Mouse (Mus musculus): ENCODE results near the gene Gm20388. TPM values are rescaled to one million over a fixed set of nuclear protein-coding genes. Genes with fewer than 3 reads are reported as not detected.

Gm20388 gene
- total and polyA plus RNA-seq, 2 experiments from 2014 or later = 51.3 TPM; not detected in 1

DNA sequence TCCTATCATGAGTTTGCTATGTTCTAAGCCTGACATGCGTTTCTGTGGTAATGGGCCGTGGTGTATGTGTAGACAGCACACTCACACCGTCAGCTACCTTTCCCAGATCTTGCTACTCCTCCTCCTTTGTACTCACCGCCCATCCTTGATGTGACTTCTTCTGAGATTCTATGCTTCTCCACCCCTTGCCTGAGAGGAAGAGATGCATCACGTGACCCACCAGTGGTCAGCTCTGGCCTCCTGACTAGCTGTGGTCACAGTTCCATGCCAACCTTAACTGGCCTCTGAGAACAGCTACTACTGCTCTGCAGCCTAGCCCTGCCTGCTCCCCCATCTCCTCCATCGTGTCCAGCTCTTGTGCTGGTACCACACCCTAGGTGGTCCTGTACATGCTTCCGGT is 225.0 kb downstream of the Gm20388 start:
- Histone ChIP-seq H3K4me1 (ENCODE audit: insufficient read depth) (0 out of 2 replicates have a peak, but pooled peaks cover 5% of the 10 kb centered on the region), H3K27me3 (ENCODE audit: insufficient read depth, low read length) (no peaks in the 10 kb centered on the region), H3K27ac (ENCODE audit: low read depth, low read length) (peak overlapping the region; percentile 66; the same call in 1 of the 2 replicates), H3K4me2 (ENCODE audit: low read depth) (no peak overlapping the region), H3K9ac (no peak overlapping the region), H3K36me3 (ENCODE audit: insufficient read depth) (no peaks in the 10 kb centered on the region), H3K4me3 (ENCODE audit: low read depth, low read length) (no peak overlapping the region), H3K9me3 (ENCODE audit: low read length) (no peaks in the 10 kb centered on the region)
- ATAC-seq = no peak
- 93% methylated on average over 7 of the region's 7 CpGs for WGBS
- DNase-seq = no peak
- TF ChIP-seq CTCF (IDR thresholded peaks at IDR 0.05; ENCODE audit: low read depth) = no peak

DNA sequence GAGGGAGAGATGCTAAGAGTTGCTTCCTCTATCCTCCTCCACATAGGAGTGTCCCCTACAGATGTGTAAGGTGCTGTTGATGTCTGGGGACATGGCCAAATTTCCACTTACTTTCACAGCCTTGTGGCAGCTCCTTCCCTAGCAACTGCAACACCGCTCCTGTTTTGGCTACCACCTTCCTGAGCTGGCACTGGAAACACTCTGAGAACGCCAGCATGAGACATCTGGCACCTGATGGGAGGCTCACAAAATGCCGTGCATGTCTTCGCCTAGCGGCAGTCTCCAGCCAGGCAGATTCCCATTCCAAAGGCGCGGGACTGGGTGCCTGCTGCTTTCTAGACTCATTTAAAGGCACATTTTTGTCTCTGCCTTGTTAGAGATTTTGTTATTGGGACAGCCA is 226.0 kb downstream of the Gm20388 start:
- H3K4me3 ChIP-seq (ENCODE audit: low read depth, low read length) = no peak overlapping the region
- H3K9me3 ChIP-seq (ENCODE audit: low read length) = no peaks in the 10 kb centered on the region
- TF ChIP-seq CTCF (IDR thresholded peaks at IDR 0.05; ENCODE audit: low read depth) = peak; percentile 58
- ATAC-seq = peak; percentile 83
- no peak overlapping the region for H3K9ac ChIP-seq
- no peaks in the 10 kb centered on the region for H3K36me3 ChIP-seq (ENCODE audit: insufficient read depth)
- H3K4me2 ChIP-seq (ENCODE audit: low read depth) = no peak overlapping the region
- H3K4me1 ChIP-seq (ENCODE audit: insufficient read depth) = 0 out of 2 replicates have a peak, but pooled peaks cover 5% of the 10 kb centered on the region
- peak; percentile 85 for DNase-seq
- H3K27ac ChIP-seq (ENCODE audit: low read depth, low read length) = peak overlapping the region; percentile 66
- no peaks in the 10 kb centered on the region for H3K27me3 ChIP-seq (ENCODE audit: insufficient read depth, low read length)
- WGBS = 30% methylated on average over 7 of the region's 7 CpGs

DNA sequence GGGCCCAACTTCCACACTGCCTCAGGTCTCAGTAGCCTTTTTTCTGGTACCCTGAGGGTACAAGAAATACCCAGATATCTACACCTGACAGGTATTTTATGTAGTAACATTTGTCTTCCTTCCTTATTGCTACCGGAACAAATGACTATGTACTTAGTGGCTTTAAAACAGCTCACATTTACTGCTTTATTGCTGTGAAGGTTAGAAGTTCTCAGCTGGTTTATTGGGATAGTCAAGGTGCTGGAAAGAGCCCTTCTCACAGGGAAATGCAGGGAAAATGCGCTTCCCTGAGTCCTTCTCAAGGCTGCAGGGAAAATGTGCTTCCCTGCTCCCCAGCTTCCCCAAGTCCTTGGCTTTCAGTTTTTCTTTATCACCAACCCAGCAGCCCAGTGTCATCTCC is 228.3 kb downstream of the Gm20388 start:
- no peak for TF ChIP-seq CTCF (IDR thresholded peaks at IDR 0.05; ENCODE audit: low read depth)
- no peaks in the 10 kb centered on the region for H3K27me3 ChIP-seq (ENCODE audit: insufficient read depth, low read length)
- DNase-seq = no peak
- H3K4me1 ChIP-seq (ENCODE audit: insufficient read depth) = peaks cover 8% of the 10 kb centered on the region; the same call in 1 of the 2 replicates
- H3K27ac ChIP-seq (ENCODE audit: low read depth, low read length) = no peak overlapping the region
- no peak overlapping the region for H3K4me2 ChIP-seq (ENCODE audit: low read depth)
- ATAC-seq = no peak
- H3K36me3 ChIP-seq (ENCODE audit: insufficient read depth) = no peaks in the 10 kb centered on the region
- H3K9me3 ChIP-seq (ENCODE audit: low read length) = no peaks in the 10 kb centered on the region
- H3K9ac ChIP-seq = no peak overlapping the region
- 93% methylated on average over 2 of the region's 2 CpGs for WGBS
- no peak overlapping the region for H3K4me3 ChIP-seq (ENCODE audit: low read depth, low read length)

DNA sequence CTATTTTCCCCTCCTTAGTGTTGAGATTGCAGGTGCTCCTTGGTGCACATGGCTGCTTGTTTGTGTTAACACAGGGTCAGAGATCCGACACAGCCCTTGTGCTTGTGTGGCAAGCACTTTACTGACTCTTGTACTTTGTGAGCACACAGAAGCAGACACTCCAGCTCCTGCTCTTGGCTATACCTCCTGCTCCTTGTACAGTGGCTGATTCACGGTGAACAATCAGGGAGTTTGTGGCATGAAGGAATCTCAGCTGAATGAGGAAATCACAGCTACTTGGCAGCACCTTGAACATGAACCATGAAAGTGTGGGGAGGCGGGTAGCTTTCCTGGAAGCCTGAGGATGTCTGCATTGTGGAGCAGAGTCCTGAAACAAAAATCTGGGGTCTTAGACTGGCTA is 230.1 kb downstream of the Gm20388 start:
- Histone ChIP-seq H3K4me3 (ENCODE audit: low read depth, low read length) (no peak overlapping the region), H3K36me3 (ENCODE audit: insufficient read depth) (0 out of 2 replicates have a peak, but pooled peaks cover 2% of the 10 kb centered on the region), H3K27ac (ENCODE audit: low read depth, low read length) (no peak overlapping the region), H3K27me3 (ENCODE audit: insufficient read depth, low read length) (no peaks in the 10 kb centered on the region), H3K9ac (no peak overlapping the region), H3K4me2 (ENCODE audit: low read depth) (no peak overlapping the region), H3K4me1 (ENCODE audit: insufficient read depth) (peaks cover 18% of the 10 kb centered on the region), H3K9me3 (ENCODE audit: low read length) (no peaks in the 10 kb centered on the region)
- ATAC-seq (no peak), DNase-seq (no peak)
- WGBS = 65% methylated on average over 3 of the region's 3 CpGs
- no peak for TF ChIP-seq CTCF (IDR thresholded peaks at IDR 0.05; ENCODE audit: low read depth)

DNA sequence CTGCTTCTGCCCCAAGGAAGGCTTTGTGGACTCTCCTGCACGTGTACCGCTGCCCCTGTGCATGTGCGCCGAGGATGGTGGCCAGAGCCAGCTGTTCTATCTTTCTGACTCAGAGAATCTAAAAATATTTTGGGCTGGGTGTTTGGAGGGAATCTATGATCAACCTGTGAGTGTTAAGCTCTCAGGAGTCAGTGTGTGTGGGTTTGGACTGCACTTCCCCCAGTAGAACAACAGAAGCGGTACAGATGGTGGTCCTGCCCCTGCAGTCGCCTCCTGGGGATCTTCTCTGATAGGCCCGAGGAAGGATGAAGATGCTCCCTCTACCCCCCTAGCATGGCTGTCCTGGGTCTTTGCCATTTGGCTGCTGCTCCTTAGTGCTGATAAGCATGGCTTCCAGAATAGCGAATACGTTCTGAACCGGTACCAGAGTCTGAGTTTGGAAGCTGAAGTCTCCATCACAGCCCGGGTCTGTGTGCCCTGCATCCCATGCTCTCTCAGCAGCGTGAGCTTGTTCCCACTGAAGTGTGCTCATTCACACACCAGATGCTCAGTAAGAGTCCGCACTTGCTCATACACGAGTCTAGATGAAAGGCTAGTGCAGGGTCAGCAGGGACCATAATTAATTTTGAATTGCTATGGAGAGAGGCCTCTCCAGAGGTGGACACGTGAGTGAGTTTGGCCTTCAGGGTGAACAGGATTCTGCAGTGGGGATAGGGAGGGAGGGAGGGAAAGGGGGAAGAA is 233.4 kb downstream of the Gm20388 start:
- H3K4me3 ChIP-seq (ENCODE audit: low read depth, low read length) = no peak overlapping the region
- ATAC-seq = peak; percentile 86
- H3K36me3 ChIP-seq (ENCODE audit: insufficient read depth) = peaks cover 10% of the 10 kb centered on the region; the same call in 1 of the 2 replicates
- peak; percentile 71 for DNase-seq
- peaks cover 14% of the 10 kb centered on the region for H3K4me1 ChIP-seq (ENCODE audit: insufficient read depth)
- no peaks in the 10 kb centered on the region for H3K27me3 ChIP-seq (ENCODE audit: insufficient read depth, low read length)
- no peaks in the 10 kb centered on the region for H3K9me3 ChIP-seq (ENCODE audit: low read length)
- H3K9ac ChIP-seq = no peak overlapping the region
- H3K4me2 ChIP-seq (ENCODE audit: low read depth) = no peak overlapping the region
- 40% methylated on average over 15 of the region's 15 CpGs for WGBS
- TF ChIP-seq CTCF (IDR thresholded peaks at IDR 0.05; ENCODE audit: low read depth) = no peak
- peak overlapping the region; percentile 67 for H3K27ac ChIP-seq (ENCODE audit: low read depth, low read length)

DNA sequence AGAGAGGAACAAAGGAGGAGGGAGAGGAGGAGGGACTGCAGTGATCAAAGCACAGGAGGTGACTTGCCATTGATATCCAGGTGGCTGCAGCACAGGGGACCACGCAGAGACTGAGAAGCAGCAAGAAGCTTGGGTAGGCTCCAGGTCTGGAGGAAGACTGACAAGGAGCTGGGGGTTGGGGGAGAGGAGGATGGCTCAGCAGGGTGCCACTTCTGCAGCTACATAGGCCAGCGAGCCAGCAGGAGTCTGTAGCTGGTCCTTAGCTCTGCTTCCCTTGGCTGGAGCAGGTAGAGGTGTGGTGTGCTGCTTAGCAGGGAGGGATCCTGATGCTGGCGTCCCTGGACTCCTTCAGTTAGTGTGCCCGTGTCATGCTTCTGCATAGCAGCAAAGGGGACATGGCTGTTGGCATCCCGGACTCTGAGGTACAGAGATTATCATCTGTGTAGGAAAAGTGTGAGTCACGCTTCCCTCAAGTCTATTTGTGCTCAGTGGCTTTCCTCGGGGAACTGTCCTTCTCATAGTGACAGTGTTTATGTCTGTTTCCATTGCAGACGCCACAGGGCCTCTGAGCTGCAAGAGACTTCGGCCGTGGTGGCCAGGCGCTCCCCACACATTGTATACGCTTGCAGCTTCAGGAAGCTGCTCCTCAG is 234.1 kb downstream of the Gm20388 start:
- DNase-seq (peak; percentile 34), ATAC-seq (peak; percentile 49; the same call in 1 of the 2 replicates)
- Histone ChIP-seq H3K27me3 (ENCODE audit: insufficient read depth, low read length) (no peaks in the 10 kb centered on the region), H3K4me2 (ENCODE audit: low read depth) (no peak overlapping the region), H3K4me1 (ENCODE audit: insufficient read depth) (peaks cover 14% of the 10 kb centered on the region), H3K9ac (no peak overlapping the region), H3K9me3 (ENCODE audit: low read length) (no peaks in the 10 kb centered on the region), H3K4me3 (ENCODE audit: low read depth, low read length) (no peak overlapping the region), H3K36me3 (ENCODE audit: insufficient read depth) (peaks cover 11% of the 10 kb centered on the region; the same call in 1 of the 2 replicates), H3K27ac (ENCODE audit: low read depth, low read length) (peak overlapping the region; percentile 67)
- WGBS = 48% methylated on average over 12 of the region's 12 CpGs
- TF ChIP-seq CTCF (IDR thresholded peaks at IDR 0.05; ENCODE audit: low read depth) = no peak

DNA sequence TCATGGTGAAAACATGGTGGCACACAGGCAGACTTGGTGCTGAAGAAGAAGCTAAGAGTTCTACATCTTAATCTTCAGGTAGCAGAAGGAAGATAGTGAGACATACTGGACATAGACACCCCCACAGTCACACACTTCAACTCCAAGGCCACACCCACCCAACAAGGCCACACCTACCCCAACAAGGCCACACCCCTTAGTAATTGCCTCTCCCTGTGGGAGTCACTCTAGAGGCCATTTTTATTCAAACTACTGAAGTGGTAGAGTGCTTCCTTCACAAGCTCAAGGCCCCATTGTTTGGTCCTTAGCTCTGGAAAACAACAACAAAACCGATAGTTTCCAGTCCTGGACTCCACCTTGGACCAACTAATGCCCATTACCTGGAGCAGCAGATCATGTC is 235.4 kb downstream of the Gm20388 start:
- no peak overlapping the region for H3K27ac ChIP-seq (ENCODE audit: low read depth, low read length)
- no peak overlapping the region for H3K4me2 ChIP-seq (ENCODE audit: low read depth)
- H3K9me3 ChIP-seq (ENCODE audit: low read length) = no peaks in the 10 kb centered on the region
- TF ChIP-seq CTCF (IDR thresholded peaks at IDR 0.05; ENCODE audit: low read depth) = no peak
- H3K27me3 ChIP-seq (ENCODE audit: insufficient read depth, low read length) = no peaks in the 10 kb centered on the region
- ATAC-seq (no peak), DNase-seq (no peak)
- WGBS = 79% methylated on average over 1 of the region's 1 CpGs
- peaks cover 18% of the 10 kb centered on the region; the same call in 1 of the 2 replicates for H3K36me3 ChIP-seq (ENCODE audit: insufficient read depth)
- no peak overlapping the region for H3K4me3 ChIP-seq (ENCODE audit: low read depth, low read length)
- H3K9ac ChIP-seq = no peak overlapping the region
- peaks cover 14% of the 10 kb centered on the region for H3K4me1 ChIP-seq (ENCODE audit: insufficient read depth)

Data from forebrain, postnatal 0 days (tissue).